Mouse (Mus musculus): ENCODE measurements at regions not wholly inside any gene's neighbourhood (a gene's known extent, or its start where the extent isn't known, plus 50 kb on each side); places are given as distances from the start of the nearest gene placed in this dataset.

DNA sequence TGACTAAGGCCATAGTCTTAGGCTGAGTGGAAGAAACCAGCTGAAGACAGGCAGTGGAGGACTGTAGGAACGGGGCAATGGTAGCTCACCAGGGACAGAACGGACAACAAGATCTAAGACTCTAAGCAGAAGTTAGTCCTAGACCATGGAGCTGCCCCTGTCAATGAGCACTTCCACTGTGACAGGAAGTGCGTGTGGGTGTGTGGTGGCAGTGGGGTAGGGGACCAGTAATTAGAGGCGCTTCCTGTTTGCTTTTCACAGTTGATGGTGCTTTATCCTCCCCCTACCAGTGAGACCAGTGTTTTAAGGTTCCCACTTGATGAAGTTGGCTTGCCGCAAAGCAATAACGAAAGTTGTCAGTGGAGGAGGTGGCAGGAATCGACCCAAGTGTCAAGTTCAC, 168.4 kb upstream of the 4930535I16Rik start:
- no peak for ATAC-seq
- H3K27ac ChIP-seq (ENCODE audit: low read depth, low read length), result no peak overlapping the region

DNA sequence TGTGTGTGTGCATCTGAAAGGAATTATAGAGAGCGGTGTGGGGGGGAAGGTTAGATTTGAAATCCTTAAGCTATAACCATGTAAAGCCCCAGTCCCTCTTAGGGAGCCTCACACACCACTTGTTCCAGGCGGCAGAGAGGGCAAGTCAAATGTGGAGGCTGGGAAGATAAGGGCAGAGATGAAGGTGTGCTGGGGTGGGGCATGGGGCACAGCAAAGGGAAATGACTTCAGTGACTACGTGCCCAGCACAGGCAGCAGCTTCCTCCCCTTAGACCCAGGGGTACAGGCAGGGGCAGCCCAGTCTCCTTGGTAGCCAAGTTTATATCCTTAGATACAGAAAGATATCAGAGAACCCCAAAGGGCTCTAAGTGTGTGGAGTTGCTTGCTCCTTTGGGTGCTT, 161.8 kb upstream of the 4930535I16Rik start:
- H3K9me3 ChIP-seq (ENCODE audit: control insufficient read depth, low read length), result no peaks in the 10 kb centered on the region
- H3K9ac ChIP-seq (ENCODE audit: low read depth, low read length), result no peak overlapping the region
- no peak overlapping the region for H3K27ac ChIP-seq (ENCODE audit: low read depth, low read length)
- H3K4me2 ChIP-seq (ENCODE audit: low read length), result no peak overlapping the region
- H3K4me1 ChIP-seq (ENCODE audit: control insufficient read depth, insufficient read depth, low read depth, low read length), result no peaks in the 10 kb centered on the region
- H3K4me3 ChIP-seq (ENCODE audit: low read length), result no peak overlapping the region
- no peak for ATAC-seq
- H3K27me3 ChIP-seq (replicated peaks; ENCODE audit: control insufficient read depth, insufficient read depth, low read length), result no peaks in the 10 kb centered on the region
- 85% methylated on average over 3 of the region's 3 CpGs for WGBS
- no peaks in the 10 kb centered on the region for H3K36me3 ChIP-seq (ENCODE audit: control insufficient read depth, insufficient read depth, low read length)

More for the DNA sequence above, 168.4 kb upstream of the 4930535I16Rik start:
- H3K9me3 ChIP-seq (ENCODE audit: control insufficient read depth, low read length), result no peaks in the 10 kb centered on the region
- H3K4me2 ChIP-seq (ENCODE audit: low read length), result no peak overlapping the region
- no peak overlapping the region for H3K4me3 ChIP-seq (ENCODE audit: low read length)
- no peaks in the 10 kb centered on the region for H3K27me3 ChIP-seq (replicated peaks; ENCODE audit: control insufficient read depth, insufficient read depth, low read length)
- no peaks in the 10 kb centered on the region for H3K36me3 ChIP-seq (ENCODE audit: control insufficient read depth, insufficient read depth, low read length)
- WGBS, result 73% methylated on average over 7 of the region's 7 CpGs
- H3K4me1 ChIP-seq (ENCODE audit: control insufficient read depth, insufficient read depth, low read depth, low read length), result no peaks in the 10 kb centered on the region
- H3K9ac ChIP-seq (ENCODE audit: low read depth, low read length), result no peak overlapping the region

DNA sequence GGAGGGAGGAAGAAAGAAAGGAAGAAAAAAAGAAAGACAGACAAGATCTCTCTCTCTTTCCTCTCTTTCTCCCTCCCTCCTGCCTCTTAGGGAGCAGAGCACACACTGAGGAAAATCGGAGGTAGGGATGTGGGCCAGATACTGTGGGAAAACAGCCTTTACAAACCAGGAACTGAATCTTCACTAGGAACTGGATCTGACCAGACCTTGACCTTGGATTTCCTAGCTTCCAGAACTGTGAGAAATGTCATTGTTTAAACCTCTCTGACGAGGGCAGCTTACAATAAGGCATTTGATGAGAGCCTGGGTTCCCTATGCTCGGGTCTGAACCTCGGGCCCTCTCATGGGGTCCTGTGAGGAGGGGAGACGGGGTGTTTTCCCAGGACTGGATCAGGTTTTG, 157.7 kb upstream of the 4930535I16Rik start:
- no peak overlapping the region for H3K4me2 ChIP-seq (ENCODE audit: low read length)
- no peaks in the 10 kb centered on the region for H3K27me3 ChIP-seq (replicated peaks; ENCODE audit: control insufficient read depth, insufficient read depth, low read length)
- H3K9ac ChIP-seq (ENCODE audit: low read depth, low read length), result no peak overlapping the region
- WGBS, result 67% methylated on average over 5 of the region's 5 CpGs
- H3K36me3 ChIP-seq (ENCODE audit: control insufficient read depth, insufficient read depth, low read length), result no peaks in the 10 kb centered on the region
- H3K4me1 ChIP-seq (ENCODE audit: control insufficient read depth, insufficient read depth, low read depth, low read length), result no peaks in the 10 kb centered on the region
- no peak for ATAC-seq
- no peaks in the 10 kb centered on the region for H3K9me3 ChIP-seq (ENCODE audit: control insufficient read depth, low read length)
- no peak overlapping the region for H3K27ac ChIP-seq (ENCODE audit: low read depth, low read length)
- no peak overlapping the region for H3K4me3 ChIP-seq (ENCODE audit: low read length)

DNA sequence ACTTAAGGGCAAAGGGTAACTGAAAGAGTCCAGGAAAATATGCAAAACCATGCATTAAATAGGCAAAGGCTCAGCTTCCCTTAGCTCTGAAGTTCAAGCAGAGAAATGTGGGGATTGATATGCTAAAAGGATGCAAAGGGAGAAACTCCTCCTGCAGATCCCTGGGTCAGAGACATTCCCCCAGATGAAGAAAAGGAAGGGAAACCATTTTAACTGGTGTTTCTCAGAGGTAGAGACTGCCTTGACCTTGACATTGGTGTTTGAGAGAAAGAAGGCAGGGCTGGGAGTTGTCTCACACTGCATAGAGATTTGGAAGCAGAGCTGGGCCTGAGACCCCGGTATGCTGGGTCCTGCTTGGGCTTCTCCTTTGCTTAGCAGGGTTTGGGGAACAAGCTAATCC, 155.8 kb upstream of the 4930535I16Rik start:
- Histone ChIP-seq H3K27me3 (replicated peaks; ENCODE audit: control insufficient read depth, insufficient read depth, low read length) (no peaks in the 10 kb centered on the region), H3K9me3 (ENCODE audit: control insufficient read depth, low read length) (no peaks in the 10 kb centered on the region), H3K4me2 (ENCODE audit: low read length) (no peak overlapping the region), H3K9ac (ENCODE audit: low read depth, low read length) (no peak overlapping the region), H3K4me3 (ENCODE audit: low read length) (no peak overlapping the region), H3K4me1 (ENCODE audit: control insufficient read depth, insufficient read depth, low read depth, low read length) (no peaks in the 10 kb centered on the region), H3K36me3 (ENCODE audit: control insufficient read depth, insufficient read depth, low read length) (no peaks in the 10 kb centered on the region), H3K27ac (ENCODE audit: low read depth, low read length) (no peak overlapping the region)
- 86% methylated on average over 1 of the region's 1 CpGs for whole genome bisulfite sequencing
- no peak for ATAC-seq

DNA sequence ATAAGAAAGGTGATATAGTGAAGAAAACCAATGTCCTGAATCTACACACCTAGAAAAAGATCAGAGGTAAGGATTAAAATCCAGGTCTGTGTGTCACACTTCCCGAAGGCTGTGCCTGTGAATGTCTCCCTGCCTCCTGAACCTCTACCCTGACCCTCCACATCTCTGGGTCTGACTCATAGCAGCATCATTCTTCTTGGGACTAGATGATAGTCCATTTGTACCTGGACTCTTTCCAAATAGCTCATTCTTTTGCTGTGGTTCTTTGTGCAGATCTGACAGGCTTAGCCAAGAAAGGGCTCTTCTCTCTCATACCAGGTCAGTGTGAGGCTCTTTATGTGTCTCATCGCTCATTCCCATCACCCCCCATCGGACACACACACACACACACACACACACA, 146.8 kb upstream of the 4930535I16Rik start:
- Histone ChIP-seq H3K4me2 (ENCODE audit: low read length) (no peak overlapping the region), H3K27ac (ENCODE audit: low read depth, low read length) (no peak overlapping the region), H3K4me1 (ENCODE audit: control insufficient read depth, insufficient read depth, low read depth, low read length) (no peaks in the 10 kb centered on the region), H3K27me3 (replicated peaks; ENCODE audit: control insufficient read depth, insufficient read depth, low read length) (no peaks in the 10 kb centered on the region), H3K36me3 (ENCODE audit: control insufficient read depth, insufficient read depth, low read length) (no peaks in the 10 kb centered on the region), H3K9me3 (ENCODE audit: control insufficient read depth, low read length) (no peaks in the 10 kb centered on the region), H3K4me3 (ENCODE audit: low read length) (no peak overlapping the region), H3K9ac (ENCODE audit: low read depth, low read length) (no peak overlapping the region)
- no peak for ATAC-seq
- WGBS, result 87% methylated on average over 3 of the region's 3 CpGs

DNA sequence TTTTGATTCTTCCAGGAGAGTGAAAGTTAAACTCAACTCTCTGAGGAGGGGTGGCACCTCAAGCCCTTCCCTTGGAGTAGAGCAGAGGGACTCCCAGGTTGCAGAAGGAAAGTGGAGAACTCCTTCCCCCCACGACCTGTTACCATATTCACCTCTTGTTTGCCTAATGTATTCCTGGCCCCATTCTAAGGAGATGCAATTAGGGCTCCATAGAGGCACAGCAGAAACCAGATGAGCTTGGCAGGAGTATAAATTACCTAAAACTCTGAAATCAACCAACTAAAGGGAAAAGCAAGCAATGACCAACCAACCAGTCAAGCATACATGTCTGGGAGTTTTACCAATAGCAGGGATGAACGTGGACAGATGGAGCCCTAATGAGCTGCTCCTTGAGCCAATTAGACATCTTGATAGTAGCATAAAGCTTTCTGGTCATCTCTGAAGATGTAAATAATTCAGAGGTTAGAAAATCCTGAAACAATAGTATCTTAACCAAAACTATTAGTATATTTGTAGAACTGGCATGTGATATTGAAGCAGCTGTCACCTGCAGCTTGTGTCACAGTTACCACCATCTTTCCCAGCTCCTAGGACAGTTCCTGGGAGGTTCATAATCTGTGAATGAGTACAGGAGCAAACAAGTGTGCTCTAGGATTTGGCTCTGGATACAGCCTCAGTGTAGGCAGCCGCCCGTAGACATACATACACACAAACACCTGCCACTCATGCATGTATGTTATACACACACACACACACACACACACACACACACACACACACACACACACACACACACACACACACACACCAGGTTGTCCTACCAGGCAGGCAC, 145.7 kb upstream of the 4930535I16Rik start:
- Histone ChIP-seq H3K36me3 (ENCODE audit: control insufficient read depth, insufficient read depth, low read length) (no peaks in the 10 kb centered on the region), H3K4me1 (ENCODE audit: control insufficient read depth, insufficient read depth, low read depth, low read length) (no peaks in the 10 kb centered on the region), H3K4me2 (ENCODE audit: low read length) (no peak overlapping the region), H3K9me3 (ENCODE audit: control insufficient read depth, low read length) (no peaks in the 10 kb centered on the region), H3K9ac (ENCODE audit: low read depth, low read length) (no peak overlapping the region), H3K27ac (ENCODE audit: low read depth, low read length) (no peak overlapping the region), H3K27me3 (replicated peaks; ENCODE audit: control insufficient read depth, insufficient read depth, low read length) (no peaks in the 10 kb centered on the region), H3K4me3 (ENCODE audit: low read length) (no peak overlapping the region)
- 73% methylated on average over 4 of the region's 4 CpGs for WGBS
- 0 out of 2 replicates have a peak, but pooled peaks have one; percentile 24 for ATAC-seq

DNA sequence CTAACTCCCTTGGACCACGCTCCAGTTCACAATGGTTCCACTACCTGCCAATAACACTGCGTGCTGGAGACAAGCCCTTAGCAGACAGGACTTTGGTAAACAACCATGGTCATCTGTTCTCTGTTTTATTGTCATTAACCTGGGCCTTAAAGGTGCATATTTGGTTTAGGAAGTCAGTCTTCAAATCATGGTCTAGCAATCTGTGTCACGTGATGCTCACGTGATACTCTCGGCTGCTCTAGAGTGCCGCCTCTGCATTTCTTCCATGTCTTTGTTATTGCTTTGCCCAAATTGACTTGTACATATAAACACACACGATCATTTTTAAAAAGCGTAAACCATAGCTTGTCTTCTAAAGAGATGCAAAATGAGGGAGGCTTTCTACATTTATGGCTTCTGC, 139.8 kb upstream of the 4930535I16Rik start:
- Histone ChIP-seq H3K27ac (ENCODE audit: low read depth, low read length) (no peak overlapping the region), H3K9me3 (ENCODE audit: control insufficient read depth, low read length) (no peaks in the 10 kb centered on the region), H3K4me3 (ENCODE audit: low read length) (no peak overlapping the region), H3K4me2 (ENCODE audit: low read length) (no peak overlapping the region), H3K36me3 (ENCODE audit: control insufficient read depth, insufficient read depth, low read length) (no peaks in the 10 kb centered on the region), H3K4me1 (ENCODE audit: control insufficient read depth, insufficient read depth, low read depth, low read length) (no peaks in the 10 kb centered on the region), H3K27me3 (replicated peaks; ENCODE audit: control insufficient read depth, insufficient read depth, low read length) (no peaks in the 10 kb centered on the region), H3K9ac (ENCODE audit: low read depth, low read length) (no peak overlapping the region)
- WGBS, result 95% methylated on average over 8 of the region's 8 CpGs
- ATAC-seq, result no peak

DNA sequence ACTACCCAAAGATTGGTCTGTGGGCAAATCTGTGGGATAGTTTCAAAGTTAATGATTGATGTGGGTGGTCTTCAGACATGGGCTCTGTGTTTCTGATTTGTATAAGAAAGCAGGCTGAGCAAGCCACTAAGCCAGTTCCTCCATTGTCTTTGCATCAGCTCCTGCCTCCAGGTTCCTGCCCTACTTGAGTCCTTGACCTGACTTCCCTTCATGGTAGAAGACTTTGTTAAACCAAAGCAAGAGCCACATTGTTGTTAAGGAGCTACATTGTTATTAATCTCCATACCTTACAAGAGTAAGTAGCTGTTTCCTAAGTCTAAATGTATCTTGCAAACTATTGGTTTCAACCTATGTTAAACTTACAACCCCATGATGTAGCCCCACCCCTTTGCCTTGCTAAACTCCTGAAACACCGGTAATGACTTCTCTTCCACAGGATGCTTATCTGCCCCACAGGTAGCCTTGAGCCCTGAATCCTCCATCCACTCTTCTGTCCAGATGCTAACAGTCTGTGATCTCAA, 136.5 kb upstream of the 4930535I16Rik start:
- H3K9me3 ChIP-seq (ENCODE audit: control insufficient read depth, low read length), result no peaks in the 10 kb centered on the region
- no peak overlapping the region for H3K9ac ChIP-seq (ENCODE audit: low read depth, low read length)
- no peaks in the 10 kb centered on the region for H3K36me3 ChIP-seq (ENCODE audit: control insufficient read depth, insufficient read depth, low read length)
- no peaks in the 10 kb centered on the region for H3K27me3 ChIP-seq (replicated peaks; ENCODE audit: control insufficient read depth, insufficient read depth, low read length)
- 76% methylated on average over 1 of the region's 1 CpGs for WGBS
- no peaks in the 10 kb centered on the region for H3K4me1 ChIP-seq (ENCODE audit: control insufficient read depth, insufficient read depth, low read depth, low read length)
- H3K27ac ChIP-seq (ENCODE audit: low read depth, low read length), result no peak overlapping the region
- no peak for ATAC-seq
- no peak overlapping the region for H3K4me2 ChIP-seq (ENCODE audit: low read length)
- no peak overlapping the region for H3K4me3 ChIP-seq (ENCODE audit: low read length)

DNA sequence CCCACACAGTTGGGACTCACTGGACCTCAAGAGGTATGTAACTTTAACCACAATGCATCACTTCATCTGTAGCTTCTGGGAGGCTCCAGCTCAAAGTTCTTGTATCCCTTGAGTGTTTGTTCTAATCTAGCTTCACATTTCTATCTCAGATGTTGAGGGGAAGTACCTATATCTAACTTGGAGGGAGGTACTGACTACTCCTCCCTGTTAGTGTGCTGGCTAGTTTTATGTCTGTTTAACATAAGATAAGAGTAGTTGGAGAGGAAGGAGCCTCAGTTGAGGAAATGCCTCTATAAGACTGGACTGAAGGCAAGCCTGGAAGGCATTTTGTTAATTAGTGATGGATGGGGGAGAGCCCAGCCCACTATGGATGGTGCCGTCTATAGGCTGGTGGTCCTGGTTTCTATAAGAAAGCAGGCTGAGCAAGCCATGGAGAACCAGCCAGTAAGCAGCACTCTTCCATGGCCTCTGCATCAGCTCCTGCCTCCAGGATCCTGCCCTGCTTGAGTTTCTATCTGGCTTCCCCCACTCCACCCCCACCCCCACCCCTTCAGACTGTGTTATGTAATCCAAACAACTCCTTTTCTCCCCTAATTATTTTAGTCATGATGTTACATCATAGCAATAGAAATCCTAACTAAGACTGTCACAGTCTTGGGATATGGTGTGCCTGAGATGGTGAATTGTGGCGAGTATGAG, 135.7 kb upstream of the 4930535I16Rik start:
- Histone ChIP-seq H3K9ac (ENCODE audit: low read depth, low read length) (no peak overlapping the region), H3K27me3 (replicated peaks; ENCODE audit: control insufficient read depth, insufficient read depth, low read length) (no peaks in the 10 kb centered on the region), H3K4me1 (ENCODE audit: control insufficient read depth, insufficient read depth, low read depth, low read length) (peaks cover 3% of the 10 kb centered on the region; the same call in 1 of the 2 replicates), H3K4me2 (ENCODE audit: low read length) (no peak overlapping the region), H3K4me3 (ENCODE audit: low read length) (no peak overlapping the region), H3K36me3 (ENCODE audit: control insufficient read depth, insufficient read depth, low read length) (no peaks in the 10 kb centered on the region), H3K27ac (ENCODE audit: low read depth, low read length) (no peak overlapping the region), H3K9me3 (ENCODE audit: control insufficient read depth, low read length) (no peaks in the 10 kb centered on the region)
- 84% methylated on average over 2 of the region's 2 CpGs for WGBS
- no peak for ATAC-seq

All from hindbrain, embryonic 16.5 days (tissue).